ENCODE assay signal across 24 mouse cellular contexts in genomic region chr13:53156911-53157310, GRCm38 (mm10).
DNase-seq lines count a peak whose midpoint lies in the region; ATAC-seq and TF ChIP-seq lines count a peak whose summit lies in the region.
"Had no signal": no experiment of that assay in that cellular context is flagged by ENCODE, and none has a peak within 500 bp of the region (broad histone marks: within the 10 kb centered on the region; RNA-seq: fewer than 3 reads in every experiment).

No protein-coding gene starts in this region.

- H3K27ac ChIP-seq in heart, embryonic 13.5 days (replicated peaks), result peak overlapping the region; percentile 96
- peak overlapping the region; percentile 77 for H3K27ac ChIP-seq in intestine, embryonic 14.5 days (ENCODE audit: low read depth)
- no peak overlapping the region for H3K27ac ChIP-seq in intestine, postnatal 0 days (ENCODE audit: low read depth, low read length)
- peak overlapping the region; percentile 70 for H3K27ac ChIP-seq in stomach, embryonic 15.5 days
- H3K27ac ChIP-seq: kidney, postnatal 0 days; left cerebral cortex, adult 2 months; liver, embryonic 12.5 days; midbrain, embryonic 13.5 days had no signal

- no peaks in the 10 kb centered on the region for H3K36me3 ChIP-seq in heart, embryonic 13.5 days
- no peaks in the 10 kb centered on the region for H3K36me3 ChIP-seq in intestine, embryonic 14.5 days (ENCODE audit: control insufficient read depth, insufficient read depth, low read length)
- no peaks in the 10 kb centered on the region for H3K36me3 ChIP-seq in intestine, postnatal 0 days (ENCODE audit: control insufficient read depth, insufficient read depth)
- H3K36me3 ChIP-seq in stomach, embryonic 15.5 days, result no peaks in the 10 kb centered on the region
- H3K36me3 ChIP-seq: liver, embryonic 12.5 days; midbrain, embryonic 13.5 days had no signal

- WGBS in heart, embryonic 13.5 days, result 75% methylated on average over 15 of the region's 15 CpGs
- 70% methylated on average over 15 of the region's 15 CpGs for WGBS in intestine, embryonic 14.5 days
- 77% methylated on average over 15 of the region's 15 CpGs for WGBS in intestine, postnatal 0 days
- 71% methylated on average over 15 of the region's 15 CpGs for WGBS in stomach, embryonic 15.5 days

- no peak overlapping the region for H3K4me3 ChIP-seq in heart, embryonic 13.5 days
- H3K4me3 ChIP-seq in intestine, embryonic 14.5 days (ENCODE audit: low read depth, low read length), result no peak overlapping the region
- H3K4me3 ChIP-seq in intestine, postnatal 0 days (ENCODE audit: low read depth, low read length), result no peak overlapping the region
- no peak overlapping the region for H3K4me3 ChIP-seq in stomach, embryonic 15.5 days (replicated peaks)
- H3K4me3 ChIP-seq: left cerebral cortex, adult 2 months; liver, embryonic 12.5 days; megakaryocyte, embryonic 14.5 days; midbrain, embryonic 13.5 days had no signal

- no peak overlapping the region for H3K4me2 ChIP-seq in heart, embryonic 13.5 days
- no peak overlapping the region for H3K4me2 ChIP-seq in intestine, embryonic 14.5 days (ENCODE audit: low read length)
- no peak overlapping the region for H3K4me2 ChIP-seq in intestine, postnatal 0 days (replicated peaks; ENCODE audit: low read depth)
- H3K4me2 ChIP-seq in stomach, embryonic 15.5 days, result no peak overlapping the region
- H3K4me2 ChIP-seq: liver, embryonic 12.5 days; midbrain, embryonic 13.5 days had no signal

- TF ChIP-seq CTCF in intestine, postnatal 0 days (IDR thresholded peaks at IDR 0.05; ENCODE audit: low read depth), result no peak

- peaks cover 73% of the 10 kb centered on the region for H3K4me1 ChIP-seq in heart, embryonic 13.5 days
- H3K4me1 ChIP-seq in intestine, embryonic 14.5 days (replicated peaks; ENCODE audit: control insufficient read depth, insufficient read depth, low read length), result peaks cover 49% of the 10 kb centered on the region
- H3K4me1 ChIP-seq in intestine, postnatal 0 days (replicated peaks; ENCODE audit: control insufficient read depth, insufficient read depth, low read length), result 0 out of 2 replicates have a peak, but pooled peaks cover 6% of the 10 kb centered on the region
- peaks cover 47% of the 10 kb centered on the region for H3K4me1 ChIP-seq in stomach, embryonic 15.5 days
- H3K4me1 ChIP-seq: liver, embryonic 12.5 days; megakaryocyte, embryonic 14.5 days had no signal

- ATAC-seq in heart, embryonic 13.5 days (ENCODE audit: extremely low read depth, insufficient number of reproducible peaks, low FRiP score, low TSS enrichment), result no peak
- no peak for ATAC-seq in intestine, embryonic 14.5 days (replicated peaks; ENCODE audit: low FRiP score, low TSS enrichment, low read depth)
- no peak for ATAC-seq in intestine, postnatal 0 days
- no peak for ATAC-seq in stomach, embryonic 15.5 days (ENCODE audit: insufficient read depth, low FRiP score, low read depth)
- ATAC-seq: activated CD4-positive, CD25-positive, alpha-beta regulatory T cell, adult 4 months; hindbrain, embryonic 16.5 days; liver, embryonic 12.5 days; midbrain, embryonic 13.5 days had no signal

- no peaks in the 10 kb centered on the region for H3K9me3 ChIP-seq in heart, embryonic 13.5 days
- no peaks in the 10 kb centered on the region for H3K9me3 ChIP-seq in intestine, embryonic 14.5 days (ENCODE audit: control insufficient read depth, low read length)
- no peaks in the 10 kb centered on the region for H3K9me3 ChIP-seq in intestine, postnatal 0 days (ENCODE audit: control insufficient read depth)
- H3K9me3 ChIP-seq in stomach, embryonic 15.5 days, result no peaks in the 10 kb centered on the region
- H3K9me3 ChIP-seq: liver, embryonic 12.5 days; megakaryocyte, embryonic 14.5 days; midbrain, embryonic 13.5 days had no signal

- intact Hi-C loops in heart, postnatal 14 days (cut with DNase I), result no loop called here

- no peaks in the 10 kb centered on the region for H3K27me3 ChIP-seq in heart, embryonic 13.5 days (replicated peaks)
- no peaks in the 10 kb centered on the region for H3K27me3 ChIP-seq in intestine, embryonic 14.5 days (replicated peaks; ENCODE audit: control insufficient read depth, insufficient read depth, low read length)
- H3K27me3 ChIP-seq in intestine, postnatal 0 days (replicated peaks; ENCODE audit: control insufficient read depth, insufficient read depth, low read length), result no peaks in the 10 kb centered on the region
- H3K27me3 ChIP-seq in stomach, embryonic 15.5 days (replicated peaks), result no peaks in the 10 kb centered on the region
- H3K27me3 ChIP-seq: liver, embryonic 12.5 days; midbrain, embryonic 13.5 days had no signal

- peak overlapping the region; percentile 41 for H3K9ac ChIP-seq in heart, embryonic 13.5 days
- H3K9ac ChIP-seq in intestine, embryonic 14.5 days (ENCODE audit: low read length), result no peak overlapping the region
- H3K9ac ChIP-seq in intestine, postnatal 0 days (ENCODE audit: low read depth, low read length), result no peak overlapping the region
- no peak overlapping the region for H3K9ac ChIP-seq in stomach, embryonic 15.5 days
- H3K9ac ChIP-seq: liver, embryonic 12.5 days; midbrain, embryonic 13.5 days had no signal

- DNase-seq in cerebellum, postnatal 10 days, result peak; percentile 73
- no peak for DNase-seq in cerebellum, adult 18-20 months
- DNase-seq in heart, postnatal 14 days, result no peak
- DNase-seq in intestine, embryonic 14.5 days (ENCODE audit: low spot score), result no peak
- no peak for DNase-seq in adrenal gland, postnatal 14 days
- DNase-seq: adrenal gland, postnatal 10 days; cerebellum, adult 8-10 months; gastrocnemius, postnatal 25 days; heart, postnatal 36 days; kidney, adult 2 months; lung, adult 2 months; right cerebral cortex, postnatal 14 days; thymus, adult 18-20 months; thymus, postnatal 36 days had no signal

Comparison
In these comparisons a context has a peak if more than half of its experiments do, and no peak if none do; other contexts are left out.
1. DNase-seq: peak in cerebellum, postnatal 10 days (2 of 2); none in cerebellum, adult 18-20 months (0 of 2), heart, postnatal 14 days (0 of 2), intestine, embryonic 14.5 days (single experiment) and adrenal gland, postnatal 14 days (single experiment).